Mouse (Mus musculus): ENCODE results near the gene Sh3bp4.
A peak's percentile ranks its signal among the peaks of the same experiment; 100 is the strongest.

The Sh3bp4 gene

GRCm38 (mm10) chr1:89070103-89070700 is at the start of gene Sh3bp4:
Gene Sh3bp4 (plus strand): TSS chr1:89070415.
- peak; percentile 99 for DNase-seq

GRCm38 (mm10) chr1:89022997-89023396 is 47.2 kb upstream of the Sh3bp4 start:
- no peak for DNase-seq

- DNase-seq: peak; percentile 21
Measured at GRCm38 (mm10) chr1:89024696-89025612, 45.3 kb upstream of the Sh3bp4 start.

- peak; percentile 91 for DNase-seq
Measured at GRCm38 (mm10) chr1:89026040-89026439, 44.2 kb upstream of the Sh3bp4 start.

GRCm38 (mm10) chr1:89029136-89029927 is 40.9 kb upstream of the Sh3bp4 start:
- DNase-seq: no peak

GRCm38 (mm10) chr1:89033661-89034060 is 36.6 kb upstream of the Sh3bp4 start:
- no peak for DNase-seq

- peak; percentile 22 for DNase-seq
Measured at GRCm38 (mm10) chr1:89034061-89034460, 36.2 kb upstream of the Sh3bp4 start.

GRCm38 (mm10) chr1:89035115-89035514 is 35.1 kb upstream of the Sh3bp4 start:
- no peak for DNase-seq

GRCm38 (mm10) chr1:89039836-89040235 is 30.4 kb upstream of the Sh3bp4 start:
- no peak for DNase-seq

- no peak for DNase-seq
Measured at GRCm38 (mm10) chr1:89041290-89041689, 28.9 kb upstream of the Sh3bp4 start.

GRCm38 (mm10) chr1:89042081-89042480 is 28.1 kb upstream of the Sh3bp4 start:
- DNase-seq: no peak

- no peak for DNase-seq
Measured at GRCm38 (mm10) chr1:89042956-89043355, 27.3 kb upstream of the Sh3bp4 start.

GRCm38 (mm10) chr1:89045403-89045802 is 24.8 kb upstream of the Sh3bp4 start:
- DNase-seq: no peak

GRCm38 (mm10) chr1:89049506-89049905 is 20.7 kb upstream of the Sh3bp4 start:
- DNase-seq: no peak

- DNase-seq: no peak
Measured at GRCm38 (mm10) chr1:89056175-89056574, 14.0 kb upstream of the Sh3bp4 start.

GRCm38 (mm10) chr1:89057430-89057829 is 12.8 kb upstream of the Sh3bp4 start:
- DNase-seq: no peak

GRCm38 (mm10) chr1:89058011-89058410 is 12.2 kb upstream of the Sh3bp4 start:
- no peak for DNase-seq

GRCm38 (mm10) chr1:89062977-89063376 is 7.2 kb upstream of the Sh3bp4 start:
- no peak for DNase-seq

- no peak for DNase-seq
Measured at GRCm38 (mm10) chr1:89063800-89064199, 6.4 kb upstream of the Sh3bp4 start.

- no peak for DNase-seq
Measured at GRCm38 (mm10) chr1:89068812-89069211, 1.4 kb upstream of the Sh3bp4 start.

- no peak for DNase-seq
Measured at GRCm38 (mm10) chr1:89069479-89070102, 624 bp upstream of the Sh3bp4 start.

- no peak for DNase-seq
Measured at GRCm38 (mm10) chr1:89070871-89071361, 701 bp downstream of the Sh3bp4 start.
